Mouse (Mus musculus): ENCODE results near the gene Sag.

DNA sequence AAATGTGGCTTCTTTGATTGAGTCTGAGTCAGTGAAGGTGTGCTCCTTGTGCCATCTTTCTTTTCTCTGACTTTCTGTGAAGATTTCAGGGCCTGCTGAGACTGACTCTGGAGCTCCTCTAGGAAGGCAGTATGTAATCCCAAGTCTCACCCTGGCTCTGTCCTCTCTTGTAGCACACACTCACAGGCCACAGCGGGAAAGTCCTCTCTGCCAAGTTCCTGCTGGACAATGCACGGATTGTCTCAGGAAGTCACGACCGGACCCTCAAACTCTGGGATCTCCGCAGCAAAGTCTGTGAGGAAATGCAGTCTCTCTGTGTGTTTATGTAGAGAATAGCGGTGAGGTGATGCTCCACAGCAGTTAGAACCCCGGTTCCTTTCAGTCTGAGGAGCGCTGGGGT is 17.8 kb upstream of the Sag start:
- TF ChIP-seq CTCF (IDR thresholded peaks at IDR 0.05; ENCODE audit: control insufficient read depth, insufficient read depth, insufficient read length) (no peak), CEBPB (IDR thresholded peaks at IDR 0.05; ENCODE audit: low read depth) (no peak), USF1 (IDR thresholded peaks at IDR 0.05; ENCODE audit: low read depth) (no peak), MAX (IDR thresholded peaks at IDR 0.05) (no peak), MYOG (IDR thresholded peaks at IDR 0.05; ENCODE audit: control insufficient read depth, extremely low read depth, insufficient read length) (no peak), MYOD1 (IDR thresholded peaks at IDR 0.05; ENCODE audit: control insufficient read depth, insufficient read length, low read depth) (no peak), FOSL1 (IDR thresholded peaks at IDR 0.05; ENCODE audit: insufficient read depth, low read length, poor library complexity, severe bottlenecking) (no peak)
